Mouse (Mus musculus): ENCODE results near the gene Prpf40b. TPM values are rescaled to one million over a fixed set of nuclear protein-coding genes. Genes with fewer than 3 reads are reported as not detected.

Gene Prpf40b
- polyA plus RNA-seq, 1 experiment from 2014 or later = 84.7 TPM

DNA sequence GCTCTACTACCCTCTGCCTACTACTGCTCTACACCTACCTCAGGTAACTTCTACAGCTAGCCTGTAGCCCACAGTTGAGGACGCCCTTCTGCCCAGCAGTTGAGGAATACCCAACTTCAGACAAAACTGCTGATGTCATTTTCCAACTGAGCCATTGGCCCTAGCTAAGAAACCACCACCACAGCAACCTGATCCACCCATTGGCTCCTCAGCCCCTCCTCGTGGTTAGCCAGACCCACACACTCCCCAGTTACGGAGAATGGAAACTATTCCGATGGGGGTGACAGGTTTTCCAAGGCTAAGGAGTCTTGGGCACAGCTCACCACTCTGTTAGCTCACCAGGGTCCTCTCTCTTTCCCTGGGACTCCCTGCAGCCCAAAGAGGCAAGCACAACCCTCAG, 50.1 kb downstream of the Prpf40b start:
- H3K9me3 ChIP-seq (ENCODE audit: control insufficient read depth, low read length) = no peaks in the 10 kb centered on the region
- no peaks in the 10 kb centered on the region for H3K27me3 ChIP-seq (ENCODE audit: control insufficient read depth, insufficient read depth, low read length)
- WGBS = 80% methylated on average over 4 of the region's 4 CpGs
- no peak overlapping the region for H3K4me2 ChIP-seq (replicated peaks)
- no peaks in the 10 kb centered on the region for H3K36me3 ChIP-seq (replicated peaks; ENCODE audit: control insufficient read depth, insufficient read depth)
- H3K9ac ChIP-seq = no peak overlapping the region
- ATAC-seq (ENCODE audit: low FRiP score) (no peak), DNase-seq (ENCODE audit: low spot score) (no peak)
- H3K27ac ChIP-seq = no peak overlapping the region
- no peak overlapping the region for H3K4me3 ChIP-seq (replicated peaks; ENCODE audit: low read length)
- peaks cover 24% of the 10 kb centered on the region for H3K4me1 ChIP-seq (replicated peaks; ENCODE audit: control insufficient read depth, insufficient read depth, low read length)

DNA sequence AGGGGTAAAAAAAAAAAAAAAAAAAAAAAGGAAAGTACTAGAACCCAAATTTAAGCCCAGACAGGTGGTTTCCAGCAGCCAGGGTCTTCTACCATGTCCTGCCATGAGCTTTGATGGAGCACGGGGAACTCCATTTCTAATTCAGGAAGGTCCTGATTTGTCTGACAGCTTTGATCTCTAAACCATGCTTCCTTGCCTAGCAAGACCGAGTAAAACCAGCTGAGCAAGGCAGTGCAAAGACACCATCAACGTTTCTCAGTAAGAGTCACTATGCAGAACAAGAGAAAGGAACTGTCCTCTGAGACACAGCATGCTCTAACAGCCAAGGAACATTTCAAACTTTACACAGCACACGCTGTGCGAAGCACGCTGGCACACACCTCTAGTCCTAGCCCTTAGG, 56.7 kb downstream of the Prpf40b start:
- Histone ChIP-seq H3K9ac (no peak overlapping the region), H3K4me1 (replicated peaks; ENCODE audit: control insufficient read depth, insufficient read depth, low read length) (no peaks in the 10 kb centered on the region), H3K4me3 (replicated peaks; ENCODE audit: low read length) (no peak overlapping the region), H3K9me3 (ENCODE audit: control insufficient read depth, low read length) (no peaks in the 10 kb centered on the region), H3K4me2 (replicated peaks) (no peak overlapping the region), H3K27me3 (ENCODE audit: control insufficient read depth, insufficient read depth, low read length) (no peaks in the 10 kb centered on the region), H3K27ac (no peak overlapping the region), H3K36me3 (replicated peaks; ENCODE audit: control insufficient read depth, insufficient read depth) (no peaks in the 10 kb centered on the region)
- no peak for ATAC-seq (ENCODE audit: low FRiP score)
- 78% methylated on average over 6 of the region's 6 CpGs for WGBS
- no peak for DNase-seq (ENCODE audit: low spot score)

DNA sequence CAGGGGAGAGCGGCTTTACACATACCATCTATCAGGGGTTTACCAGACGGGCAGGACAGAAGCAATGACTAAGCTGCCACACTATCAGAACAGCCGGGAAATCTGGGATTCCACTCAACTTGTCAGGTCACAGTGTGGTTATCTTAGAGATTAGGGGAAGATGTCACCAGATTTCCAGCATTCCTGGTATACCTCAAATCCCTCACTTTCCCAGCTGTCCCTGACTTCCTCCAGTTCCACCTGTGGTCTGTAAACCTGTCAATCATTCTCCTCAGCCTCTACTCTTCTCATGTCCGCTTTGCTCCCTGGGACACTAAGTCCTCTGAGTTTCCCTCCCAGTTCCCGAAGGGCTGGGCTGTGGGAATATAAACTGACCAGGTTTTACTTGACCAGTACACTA, 57.4 kb downstream of the Prpf40b start:
- DNase-seq (ENCODE audit: low spot score) (no peak), ATAC-seq (ENCODE audit: low FRiP score) (no peak)
- WGBS = 91% methylated on average over 5 of the region's 5 CpGs
- no peak overlapping the region for H3K27ac ChIP-seq
- no peaks in the 10 kb centered on the region for H3K36me3 ChIP-seq (replicated peaks; ENCODE audit: control insufficient read depth, insufficient read depth)
- no peak overlapping the region for H3K4me3 ChIP-seq (replicated peaks; ENCODE audit: low read length)
- H3K9me3 ChIP-seq (ENCODE audit: control insufficient read depth, low read length) = no peaks in the 10 kb centered on the region
- H3K9ac ChIP-seq = no peak overlapping the region
- no peaks in the 10 kb centered on the region for H3K4me1 ChIP-seq (replicated peaks; ENCODE audit: control insufficient read depth, insufficient read depth, low read length)
- H3K27me3 ChIP-seq (ENCODE audit: control insufficient read depth, insufficient read depth, low read length) = no peaks in the 10 kb centered on the region
- no peak overlapping the region for H3K4me2 ChIP-seq (replicated peaks)

DNA sequence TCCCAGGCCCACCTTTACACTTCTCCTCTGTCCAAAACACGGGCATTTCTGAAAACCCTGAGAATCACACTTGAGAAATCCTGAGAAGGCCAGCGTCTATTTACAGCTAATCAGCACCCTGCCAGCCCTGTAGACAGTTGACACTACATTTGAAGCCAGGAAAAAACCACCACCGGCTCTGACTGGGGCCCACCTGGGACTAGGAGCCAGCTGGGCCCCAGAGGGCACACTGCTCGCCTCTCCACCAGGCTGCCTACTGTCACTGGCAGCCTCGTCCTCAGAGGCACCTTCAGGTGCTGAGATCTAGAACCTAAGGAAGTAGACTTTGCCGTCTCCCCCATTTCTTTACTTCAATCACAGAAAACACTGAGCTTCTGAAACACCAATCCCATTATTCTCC, 60.8 kb downstream of the Prpf40b start:
- Histone ChIP-seq H3K27me3 (ENCODE audit: control insufficient read depth, insufficient read depth, low read length) (no peaks in the 10 kb centered on the region), H3K9ac (no peak overlapping the region), H3K4me1 (replicated peaks; ENCODE audit: control insufficient read depth, insufficient read depth, low read length) (no peaks in the 10 kb centered on the region), H3K27ac (no peak overlapping the region), H3K4me2 (replicated peaks) (no peak overlapping the region), H3K36me3 (replicated peaks; ENCODE audit: control insufficient read depth, insufficient read depth) (no peaks in the 10 kb centered on the region), H3K4me3 (replicated peaks; ENCODE audit: low read length) (no peak overlapping the region), H3K9me3 (ENCODE audit: control insufficient read depth, low read length) (no peaks in the 10 kb centered on the region)
- 77% methylated on average over 6 of the region's 6 CpGs for WGBS
- ATAC-seq (ENCODE audit: low FRiP score) (no peak), DNase-seq (ENCODE audit: low spot score) (no peak)

DNA sequence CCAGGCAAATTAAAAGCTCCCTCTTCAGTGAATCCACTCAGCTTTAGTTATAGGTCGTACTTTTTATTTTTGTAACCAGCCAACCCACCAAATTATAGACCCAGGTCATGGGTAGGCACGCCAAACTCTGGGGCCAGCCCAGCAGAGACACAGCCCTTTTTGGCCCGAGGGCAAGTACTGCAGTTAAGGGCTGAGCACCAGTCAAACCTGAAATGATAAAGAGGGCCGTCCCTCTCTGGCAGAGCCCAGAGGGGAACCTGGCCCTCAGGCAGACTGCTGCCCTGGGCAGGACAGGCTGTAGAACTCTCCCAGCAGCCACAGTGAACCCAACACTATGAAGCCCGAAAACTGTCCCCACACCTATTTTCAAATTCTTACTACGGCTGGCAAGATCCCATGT, 61.6 kb downstream of the Prpf40b start:
- no peak overlapping the region for H3K4me2 ChIP-seq (replicated peaks)
- H3K4me1 ChIP-seq (replicated peaks; ENCODE audit: control insufficient read depth, insufficient read depth, low read length) = no peaks in the 10 kb centered on the region
- H3K9ac ChIP-seq = no peak overlapping the region
- no peak for ATAC-seq (ENCODE audit: low FRiP score)
- no peak overlapping the region for H3K4me3 ChIP-seq (replicated peaks; ENCODE audit: low read length)
- H3K9me3 ChIP-seq (ENCODE audit: control insufficient read depth, low read length) = no peaks in the 10 kb centered on the region
- H3K36me3 ChIP-seq (replicated peaks; ENCODE audit: control insufficient read depth, insufficient read depth) = no peaks in the 10 kb centered on the region
- DNase-seq (ENCODE audit: low spot score) = no peak
- WGBS = 89% methylated on average over 6 of the region's 6 CpGs
- H3K27ac ChIP-seq = no peak overlapping the region
- no peaks in the 10 kb centered on the region for H3K27me3 ChIP-seq (ENCODE audit: control insufficient read depth, insufficient read depth, low read length)

DNA sequence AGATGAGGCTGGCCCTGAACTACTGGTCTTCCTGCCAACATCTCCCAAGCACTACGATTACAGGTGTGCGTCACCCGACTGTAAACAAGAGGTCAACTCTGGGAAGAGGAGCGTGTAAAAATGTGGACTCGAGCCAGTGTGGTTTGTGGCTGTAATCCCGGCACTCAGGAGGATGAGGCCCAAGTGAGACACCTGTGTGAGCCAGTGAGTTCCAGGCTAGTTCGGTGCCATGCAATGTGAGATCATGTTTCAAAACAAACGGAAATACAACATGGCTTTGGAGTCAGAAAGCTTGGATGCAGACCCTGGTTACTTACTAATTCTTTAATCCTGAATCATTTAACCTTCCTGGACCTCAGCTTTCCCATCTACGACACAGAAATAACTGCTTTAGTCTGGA, 64.1 kb downstream of the Prpf40b start:
- no peak for ATAC-seq (ENCODE audit: low FRiP score)
- Histone ChIP-seq H3K9ac (no peak overlapping the region), H3K4me1 (replicated peaks; ENCODE audit: control insufficient read depth, insufficient read depth, low read length) (no peaks in the 10 kb centered on the region), H3K27me3 (ENCODE audit: control insufficient read depth, insufficient read depth, low read length) (no peaks in the 10 kb centered on the region), H3K36me3 (replicated peaks; ENCODE audit: control insufficient read depth, insufficient read depth) (no peaks in the 10 kb centered on the region), H3K4me3 (replicated peaks; ENCODE audit: low read length) (no peak overlapping the region), H3K9me3 (ENCODE audit: control insufficient read depth, low read length) (no peaks in the 10 kb centered on the region), H3K27ac (no peak overlapping the region), H3K4me2 (replicated peaks) (no peak overlapping the region)
- no peak for DNase-seq (ENCODE audit: low spot score)
- WGBS = 95% methylated on average over 9 of the region's 9 CpGs

DNA sequence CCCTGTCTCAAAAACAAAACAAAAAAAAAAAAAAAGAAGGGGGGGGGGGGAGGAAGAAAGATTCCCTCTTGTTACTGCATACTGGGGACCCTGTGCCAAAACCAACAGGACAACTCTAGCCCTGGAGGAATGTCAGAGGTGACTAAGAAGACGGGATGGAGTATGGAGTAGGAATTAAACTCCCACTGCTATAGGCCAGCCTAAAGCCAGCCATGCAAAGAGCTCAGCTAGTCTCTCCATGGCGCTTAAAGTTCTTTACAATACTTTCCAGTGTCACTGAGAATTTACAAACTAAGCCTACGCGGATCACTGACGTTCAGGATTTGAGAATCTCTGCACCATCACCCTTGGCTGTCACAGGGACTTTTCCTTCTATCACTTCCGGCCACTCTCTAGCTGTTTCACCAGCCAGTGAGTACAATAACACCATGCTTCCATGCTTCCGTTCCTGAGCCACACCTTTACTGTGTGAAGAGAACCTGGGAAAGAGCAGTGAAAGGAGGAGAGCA, 69.2 kb downstream of the Prpf40b start:
- no peak overlapping the region for H3K4me2 ChIP-seq (replicated peaks)
- H3K9me3 ChIP-seq (ENCODE audit: control insufficient read depth, low read length) = no peaks in the 10 kb centered on the region
- no peak overlapping the region for H3K9ac ChIP-seq
- no peaks in the 10 kb centered on the region for H3K36me3 ChIP-seq (replicated peaks; ENCODE audit: control insufficient read depth, insufficient read depth)
- no peak overlapping the region for H3K27ac ChIP-seq
- H3K4me3 ChIP-seq (replicated peaks; ENCODE audit: low read length) = no peak overlapping the region
- 69% methylated on average over 7 of the region's 7 CpGs for WGBS
- DNase-seq (ENCODE audit: low spot score) (no peak), ATAC-seq (ENCODE audit: low FRiP score) (no peak)
- H3K27me3 ChIP-seq (ENCODE audit: control insufficient read depth, insufficient read depth, low read length) = no peaks in the 10 kb centered on the region
- peaks cover 6% of the 10 kb centered on the region for H3K4me1 ChIP-seq (replicated peaks; ENCODE audit: control insufficient read depth, insufficient read depth, low read length)

DNA sequence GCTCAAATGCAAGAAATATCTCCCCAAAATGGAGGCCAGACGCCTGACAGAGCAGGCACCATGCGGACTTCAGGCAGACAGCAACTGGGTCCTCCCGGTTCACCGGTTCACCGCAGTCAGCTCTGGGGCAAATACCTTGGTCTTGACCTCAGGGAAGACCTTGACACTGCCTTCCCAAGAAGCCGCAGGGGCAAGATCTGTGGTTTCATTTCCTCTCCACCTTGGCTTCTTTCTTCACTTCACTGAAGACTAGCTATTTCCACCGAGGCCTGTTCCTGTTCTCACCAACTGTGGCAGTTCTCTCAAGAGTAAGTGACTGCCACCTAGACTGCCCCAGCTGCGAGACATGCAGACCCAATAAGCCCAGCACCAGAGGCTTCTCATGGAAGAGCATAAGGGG, 70.0 kb downstream of the Prpf40b start:
- no peak overlapping the region for H3K4me2 ChIP-seq (replicated peaks)
- no peak for ATAC-seq (ENCODE audit: low FRiP score)

More for the DNA sequence above, 70.0 kb downstream of the Prpf40b start:
- H3K27me3 ChIP-seq (ENCODE audit: control insufficient read depth, insufficient read depth, low read length) = no peaks in the 10 kb centered on the region
- no peak overlapping the region for H3K4me3 ChIP-seq (replicated peaks; ENCODE audit: low read length)
- H3K36me3 ChIP-seq (replicated peaks; ENCODE audit: control insufficient read depth, insufficient read depth) = no peaks in the 10 kb centered on the region
- no peaks in the 10 kb centered on the region for H3K9me3 ChIP-seq (ENCODE audit: control insufficient read depth, low read length)
- 82% methylated on average over 8 of the region's 8 CpGs for WGBS
- no peak overlapping the region for H3K27ac ChIP-seq
- DNase-seq (ENCODE audit: low spot score) = no peak
- H3K9ac ChIP-seq = no peak overlapping the region
- H3K4me1 ChIP-seq (replicated peaks; ENCODE audit: control insufficient read depth, insufficient read depth, low read length) = peaks cover 11% of the 10 kb centered on the region
